ENCODE assay signal across 23 mouse cellular contexts in genomic region chr3:27006844-27007243, GRCm38 (mm10).
DNase-seq lines count a peak whose midpoint lies in the region; ATAC-seq and TF ChIP-seq lines count a peak whose summit lies in the region.
"Had no signal": no experiment of that assay in that cellular context is flagged by ENCODE, and none has a peak within 500 bp of the region (broad histone marks: within the 10 kb centered on the region; RNA-seq: fewer than 3 reads in every experiment).

No protein-coding gene starts in this region.

- H3K27me3 ChIP-seq in heart, embryonic 10.5 days (ENCODE audit: insufficient read depth, poor library complexity, severe bottlenecking): no peaks in the 10 kb centered on the region
- H3K27me3 ChIP-seq in E14TG2a.4 (ENCODE audit: insufficient read depth, low read length): no peaks in the 10 kb centered on the region
- no peaks in the 10 kb centered on the region for H3K27me3 ChIP-seq in hindbrain, embryonic 14.5 days (ENCODE audit: control insufficient read depth, insufficient read depth, low read length)
- H3K27me3 ChIP-seq in forebrain, embryonic 14.5 days (replicated peaks; ENCODE audit: control insufficient read depth, insufficient read depth, low read length): no peaks in the 10 kb centered on the region
- H3K27me3 ChIP-seq: CH12.LX; embryonic facial prominence, embryonic 12.5 days; forebrain, embryonic 12.5 days; forebrain, embryonic 15.5 days had no signal

- no peaks in the 10 kb centered on the region for H3K9me3 ChIP-seq in heart, embryonic 10.5 days
- H3K9me3 ChIP-seq in E14TG2a.4 (ENCODE audit: low read length): no peaks in the 10 kb centered on the region
- H3K9me3 ChIP-seq in ES-E14 (ENCODE audit: control insufficient read depth, insufficient read depth, low read depth, low read length): no peaks in the 10 kb centered on the region
- H3K9me3 ChIP-seq in hindbrain, embryonic 14.5 days (ENCODE audit: control insufficient read depth, low read length): 0 out of 2 replicates have a peak, but pooled peaks cover 13% of the 10 kb centered on the region
- no peaks in the 10 kb centered on the region for H3K9me3 ChIP-seq in forebrain, embryonic 14.5 days (replicated peaks; ENCODE audit: control insufficient read depth, low read length)
- H3K9me3 ChIP-seq: embryonic facial prominence, embryonic 10.5 days; forebrain, embryonic 12.5 days; forebrain, embryonic 15.5 days had no signal

- in situ Hi-C loops in ES-E14 (cut with MboI; ENCODE audit: low sequenced_read_pairs in 2 of 2, unreplicated experiment in 2 of 2): no loop called here

- DNase-seq in heart, embryonic 10.5 days (ENCODE audit: low spot score): peak; percentile 4
- DNase-seq in heart, adult 18-20 months: no peak
- DNase-seq in ES-E14 (ENCODE audit: low read depth, low spot score) (no peak), ZHBTc4 (ENCODE audit: low read depth, low spot score) (peak; percentile 59)
- no peak for DNase-seq in hindbrain, embryonic 14.5 days (ENCODE audit: low spot score)
- DNase-seq in forebrain, embryonic 14.5 days (ENCODE audit: low spot score): no peak
- DNase-seq: adrenal gland, adult 8-10 months; adrenal gland, postnatal 14 days; adrenal gland, postnatal 36 days; B cell, adult 2 months; cerebellum, adult 11-12 months; cerebellum, adult 2 months; cerebellum, adult 9-10 months; cerebellum, postnatal 10 days; cerebellum, postnatal 25 days; forebrain, postnatal 0 days had no signal

- peak; percentile 54 for TF ChIP-seq CTCF in E14TG2a.4 (conservative IDR thresholded peaks at IDR 0.05; ENCODE audit: low read length)

- 47% methylated on average over 1 of the region's 1 CpGs for WGBS in heart, embryonic 10.5 days
- WGBS in hindbrain, embryonic 14.5 days: 75% methylated on average over 1 of the region's 1 CpGs
- WGBS in forebrain, embryonic 14.5 days: 47% methylated on average over 1 of the region's 1 CpGs

- no peak overlapping the region for H3K4me3 ChIP-seq in heart, embryonic 10.5 days
- H3K4me3 ChIP-seq in E14TG2a.4 (replicated peaks; ENCODE audit: low read length) (no peak overlapping the region), ES-E14 (ENCODE audit: insufficient read depth in 1 of 2, low read depth in 1 of 2, low read length in 2 of 2, poor library complexity in 1 of 2, severe bottlenecking in 1 of 2) (no peak overlapping the region)
- H3K4me3 ChIP-seq in hindbrain, embryonic 14.5 days (replicated peaks; ENCODE audit: low read length): no peak overlapping the region
- no peak overlapping the region for H3K4me3 ChIP-seq in forebrain, embryonic 14.5 days (ENCODE audit: low read depth, low read length)
- H3K4me3 ChIP-seq: embryonic facial prominence, embryonic 10.5 days; embryonic facial prominence, embryonic 12.5 days; forebrain, embryonic 12.5 days; forebrain, embryonic 15.5 days had no signal

- H3K4me2 ChIP-seq in hindbrain, embryonic 14.5 days (replicated peaks): no peak overlapping the region
- H3K4me2 ChIP-seq in forebrain, embryonic 14.5 days (ENCODE audit: low read length): no peak overlapping the region
- H3K4me2 ChIP-seq: embryonic facial prominence, embryonic 12.5 days; forebrain, embryonic 12.5 days; forebrain, embryonic 15.5 days had no signal

- ATAC-seq in hindbrain, embryonic 14.5 days (ENCODE audit: low FRiP score): no peak
- no peak for ATAC-seq in forebrain, embryonic 14.5 days
- ATAC-seq: CD4-positive, CD25-positive, alpha-beta regulatory T cell, adult 4 months; forebrain, embryonic 15.5 days; forebrain, postnatal 0 days had no signal

- no peak overlapping the region for H3K9ac ChIP-seq in ES-E14 (ENCODE audit: insufficient read depth, low read depth, low read length, poor library complexity, severe bottlenecking)
- H3K9ac ChIP-seq in hindbrain, embryonic 14.5 days: no peak overlapping the region
- no peak overlapping the region for H3K9ac ChIP-seq in forebrain, embryonic 14.5 days (ENCODE audit: low read length)
- H3K9ac ChIP-seq: embryonic facial prominence, embryonic 12.5 days; forebrain, embryonic 12.5 days; forebrain, embryonic 15.5 days; forebrain, postnatal 0 days had no signal

- H3K36me3 ChIP-seq in heart, embryonic 10.5 days: no peaks in the 10 kb centered on the region
- H3K36me3 ChIP-seq in E14TG2a.4 (ENCODE audit: insufficient read depth, low read length) (no peaks in the 10 kb centered on the region), ES-E14 (ENCODE audit: control insufficient read depth, insufficient read depth, low read length, poor library complexity, severe bottlenecking) (no peaks in the 10 kb centered on the region)
- H3K36me3 ChIP-seq in hindbrain, embryonic 14.5 days (replicated peaks; ENCODE audit: control insufficient read depth, insufficient read depth): no peaks in the 10 kb centered on the region
- H3K36me3 ChIP-seq in forebrain, embryonic 14.5 days (ENCODE audit: control insufficient read depth, insufficient read depth, low read length): no peaks in the 10 kb centered on the region
- H3K36me3 ChIP-seq: embryonic facial prominence, embryonic 10.5 days; embryonic facial prominence, embryonic 12.5 days; forebrain, embryonic 12.5 days; forebrain, embryonic 15.5 days had no signal

- no peaks in the 10 kb centered on the region for H3K4me1 ChIP-seq in heart, embryonic 10.5 days
- no peaks in the 10 kb centered on the region for H3K4me1 ChIP-seq in E14TG2a.4 (replicated peaks; ENCODE audit: low read depth, low read length)
- no peaks in the 10 kb centered on the region for H3K4me1 ChIP-seq in ES-E14 (ENCODE audit: control insufficient read depth in 2 of 2, insufficient read depth in 2 of 2, low read length in 2 of 2, poor library complexity in 1 of 2)
- H3K4me1 ChIP-seq in hindbrain, embryonic 14.5 days (replicated peaks; ENCODE audit: control insufficient read depth, insufficient read depth, low read length): no peaks in the 10 kb centered on the region
- H3K4me1 ChIP-seq in forebrain, embryonic 14.5 days (ENCODE audit: control insufficient read depth, insufficient read depth, low read length): no peaks in the 10 kb centered on the region
- H3K4me1 ChIP-seq: embryonic facial prominence, embryonic 10.5 days; embryonic facial prominence, embryonic 12.5 days; forebrain, embryonic 12.5 days; forebrain, embryonic 15.5 days had no signal

- no peak overlapping the region for H3K27ac ChIP-seq in heart, embryonic 10.5 days
- no peak overlapping the region for H3K27ac ChIP-seq in ES-E14 (ENCODE audit: insufficient read depth, low read depth, low read length, poor library complexity, severe bottlenecking)
- H3K27ac ChIP-seq in hindbrain, embryonic 14.5 days: no peak overlapping the region
- H3K27ac ChIP-seq in forebrain, embryonic 14.5 days (ENCODE audit: low read depth, low read length): no peak overlapping the region
- H3K27ac ChIP-seq: embryonic facial prominence, embryonic 10.5 days; embryonic facial prominence, embryonic 12.5 days; forebrain, embryonic 12.5 days; forebrain, embryonic 15.5 days had no signal

TF ChIP-seq in ES-E14, 5 proteins besides CTCF, POLR2A, EP300 and RAD21:
- TF ChIP-seq CHD2 (IDR thresholded peaks at IDR 0.05; ENCODE audit: low read depth, low read length): no peak
- TF ChIP-seq MAFK (IDR thresholded peaks at IDR 0.05; ENCODE audit: insufficient read depth, low read depth, low read length): no peak
- no peak for TF ChIP-seq ZNF384 (IDR thresholded peaks at IDR 0.05; ENCODE audit: low read depth, low read length)
- TF ChIP-seq HCFC1 (IDR thresholded peaks at IDR 0.05; ENCODE audit: borderline replicate concordance, insufficient read depth, low read length): no peak
- TF ChIP-seq ZC3H11A (IDR thresholded peaks at IDR 0.05; ENCODE audit: borderline replicate concordance, low read depth, low read length): 0 out of 2 replicates have a peak, but pooled peaks have one; percentile 24

Comparison
In these comparisons a context has a peak if more than half of its experiments do, and no peak if none do; other contexts are left out.
1. DNase-seq: peak in heart, embryonic 10.5 days (single experiment) and ZHBTc4 (single experiment); none in heart, adult 18-20 months (0 of 2), ES-E14 (single experiment), hindbrain, embryonic 14.5 days (single experiment) and forebrain, embryonic 14.5 days (single experiment).